Mouse (Mus musculus): Measurements from ENCODE around the gene Gm11020. TPM values are rescaled to one million over a fixed set of nuclear protein-coding genes. Genes with fewer than 3 reads are reported as not detected.
A peak's percentile ranks its signal among the peaks of the same experiment; 100 is the strongest.
"Not testable (repeated sequence)": the region's sequence is repeated elsewhere in the genome, so short reads cannot be mapped to it uniquely, and the experiment has no call there.

The Gm11020 gene
- not detected in 2 replicates for polyA plus RNA-seq (2015; fragmentation: Nextera tagmentation; extraction: Ambion mirVana)

DNA sequence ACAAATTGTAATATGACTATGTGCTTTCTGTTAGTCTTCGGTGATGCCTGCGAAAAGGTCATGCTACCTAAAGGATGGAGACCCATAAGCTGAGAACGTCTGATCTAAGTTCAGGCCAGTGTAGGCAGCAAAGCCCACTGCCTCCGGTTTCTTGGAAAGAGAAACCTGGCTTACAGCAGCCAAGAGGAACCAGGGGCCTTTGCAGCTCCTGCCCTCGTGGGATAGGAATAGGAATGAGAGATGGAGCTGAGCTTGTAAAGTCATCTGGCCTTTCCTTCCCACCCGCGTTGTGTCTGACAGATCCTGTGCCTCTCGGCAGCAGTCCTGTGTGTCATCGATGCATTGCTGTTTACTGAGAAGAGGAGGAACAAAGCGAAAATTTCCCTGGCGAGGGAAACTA lies at the start of gene Gm11020:
Gm11020 (plus strand) TSS at position 301 of the 400 bp plus-strand sequence.
- H3K27ac ChIP-seq (ENCODE audit: low read length); H3K4me1 ChIP-seq (ENCODE audit: control insufficient read depth, insufficient read depth, low read length); H3K9ac ChIP-seq (ENCODE audit: low read depth, low read length); H3K36me3 ChIP-seq (ENCODE audit: control insufficient read depth, insufficient read depth, low read length); H3K9me3 ChIP-seq (replicated peaks; ENCODE audit: control insufficient read depth, low read length, poor library complexity, severe bottlenecking); ATAC-seq; H3K4me2 ChIP-seq (ENCODE audit: low read length); H3K27me3 ChIP-seq (ENCODE audit: control insufficient read depth, insufficient read depth, low read depth, low read length); H3K4me3 ChIP-seq (ENCODE audit: low read depth, low read length): not testable (repeated sequence)
- 88% methylated on average over 8 of the region's 11 CpGs for WGBS

GRCm38 (mm10) chr8:104293081-104293480 lies 28.3 kb upstream of the Gm11020 start, which contains the start of gene Cmtm2a:
Cmtm2a (minus strand) TSS chr8:104293181.
- WGBS: 95% methylated on average over 11 of the region's 12 CpGs
- H3K4me1 ChIP-seq (ENCODE audit: control insufficient read depth, insufficient read depth, low read length); H3K27me3 ChIP-seq (ENCODE audit: control insufficient read depth, insufficient read depth, low read depth, low read length); ATAC-seq; H3K4me3 ChIP-seq (ENCODE audit: low read depth, low read length); H3K9me3 ChIP-seq (replicated peaks; ENCODE audit: control insufficient read depth, low read length, poor library complexity, severe bottlenecking); H3K36me3 ChIP-seq (ENCODE audit: control insufficient read depth, insufficient read depth, low read length); H3K9ac ChIP-seq (ENCODE audit: low read depth, low read length); H3K27ac ChIP-seq (ENCODE audit: low read length); H3K4me2 ChIP-seq (ENCODE audit: low read length): not testable (repeated sequence)

DNA sequence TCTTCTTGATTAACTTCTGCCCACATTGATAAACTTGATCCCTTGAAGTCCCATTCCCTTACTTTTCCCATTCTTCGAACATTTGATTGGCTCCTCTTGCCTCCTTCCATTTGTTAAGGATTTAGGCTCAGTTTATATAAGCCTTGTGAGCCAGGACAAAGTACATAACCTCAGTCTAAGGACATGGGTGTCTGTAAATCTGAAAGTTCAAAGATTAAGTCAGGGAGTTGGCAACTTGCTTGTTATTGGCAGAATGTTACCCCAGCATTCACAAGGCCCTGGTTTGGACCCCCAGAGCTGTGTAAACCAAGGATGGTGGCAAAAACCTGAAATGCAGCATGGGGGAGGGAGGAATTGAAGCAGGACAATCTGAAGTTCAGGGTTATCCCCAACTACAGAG lies 27.0 kb upstream of the Gm11020 start:
- 92% methylated on average over 1 of the region's 1 CpGs for WGBS
- no peak overlapping the region for H3K9ac ChIP-seq (ENCODE audit: low read depth, low read length)
- H3K36me3 ChIP-seq (ENCODE audit: control insufficient read depth, insufficient read depth, low read length): no peaks in the 10 kb centered on the region
- H3K4me3 ChIP-seq (ENCODE audit: low read depth, low read length): no peak overlapping the region
- no peaks in the 10 kb centered on the region for H3K4me1 ChIP-seq (ENCODE audit: control insufficient read depth, insufficient read depth, low read length)
- no peaks in the 10 kb centered on the region for H3K9me3 ChIP-seq (replicated peaks; ENCODE audit: control insufficient read depth, low read length, poor library complexity, severe bottlenecking)
- H3K27ac ChIP-seq (ENCODE audit: low read length): no peak overlapping the region
- no peaks in the 10 kb centered on the region for H3K27me3 ChIP-seq (ENCODE audit: control insufficient read depth, insufficient read depth, low read depth, low read length)
- no peak for ATAC-seq
- no peak overlapping the region for H3K4me2 ChIP-seq (ENCODE audit: low read length)

DNA sequence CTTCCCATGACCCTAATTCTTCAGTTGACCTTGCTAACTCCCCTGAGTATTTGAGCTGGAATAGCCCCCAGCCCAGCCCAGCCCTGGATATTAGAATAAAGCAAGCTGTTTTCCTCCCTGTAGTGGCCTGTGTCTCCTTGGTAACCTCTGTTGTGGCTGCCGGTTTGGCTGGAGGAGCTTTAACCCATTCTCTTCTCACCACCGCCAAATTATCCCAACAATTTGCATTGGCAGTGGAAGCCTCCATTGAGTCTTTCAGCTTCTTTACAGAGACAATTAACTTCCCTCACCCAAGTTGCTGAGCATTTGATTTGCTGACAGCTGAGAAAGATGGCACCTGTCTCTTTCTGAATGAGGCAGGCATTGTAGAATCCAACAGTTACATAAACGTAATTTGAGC lies 19.8 kb upstream of the Gm11020 start:
- not testable (repeated sequence) for H3K4me2 ChIP-seq (ENCODE audit: low read length); H3K9me3 ChIP-seq (replicated peaks; ENCODE audit: control insufficient read depth, low read length, poor library complexity, severe bottlenecking); H3K27ac ChIP-seq (ENCODE audit: low read length); H3K4me1 ChIP-seq (ENCODE audit: control insufficient read depth, insufficient read depth, low read length); H3K36me3 ChIP-seq (ENCODE audit: control insufficient read depth, insufficient read depth, low read length); H3K27me3 ChIP-seq (ENCODE audit: control insufficient read depth, insufficient read depth, low read depth, low read length); H3K9ac ChIP-seq (ENCODE audit: low read depth, low read length); H3K4me3 ChIP-seq (ENCODE audit: low read depth, low read length)
- WGBS: 2% methylated on average over 3 of the region's 3 CpGs
- 0 out of 2 replicates have a peak, but pooled peaks have one; percentile 70 for ATAC-seq

GRCm38 (mm10) chr8:104302536-104302935 lies 18.8 kb upstream of the Gm11020 start:
- H3K36me3 ChIP-seq (ENCODE audit: control insufficient read depth, insufficient read depth, low read length); H3K4me3 ChIP-seq (ENCODE audit: low read depth, low read length); H3K27me3 ChIP-seq (ENCODE audit: control insufficient read depth, insufficient read depth, low read depth, low read length); H3K9me3 ChIP-seq (replicated peaks; ENCODE audit: control insufficient read depth, low read length, poor library complexity, severe bottlenecking); H3K9ac ChIP-seq (ENCODE audit: low read depth, low read length); H3K27ac ChIP-seq (ENCODE audit: low read length); H3K4me1 ChIP-seq (ENCODE audit: control insufficient read depth, insufficient read depth, low read length); ATAC-seq; H3K4me2 ChIP-seq (ENCODE audit: low read length): not testable (repeated sequence)
- 96% methylated on average over 4 of the region's 4 CpGs for WGBS

- Histone ChIP-seq H3K9me3 (replicated peaks; ENCODE audit: control insufficient read depth, low read length, poor library complexity, severe bottlenecking) (no peaks in the 10 kb centered on the region), H3K36me3 (ENCODE audit: control insufficient read depth, insufficient read depth, low read length) (no peaks in the 10 kb centered on the region), H3K4me1 (ENCODE audit: control insufficient read depth, insufficient read depth, low read length) (peaks cover 5% of the 10 kb centered on the region), H3K4me2 (ENCODE audit: low read length) (no peak overlapping the region), H3K27ac (ENCODE audit: low read length) (no peak overlapping the region), H3K27me3 (ENCODE audit: control insufficient read depth, insufficient read depth, low read depth, low read length) (no peaks in the 10 kb centered on the region), H3K4me3 (ENCODE audit: low read depth, low read length) (no peak overlapping the region), H3K9ac (ENCODE audit: low read depth, low read length) (no peak overlapping the region)
- 93% methylated on average over 11 of the region's 11 CpGs for WGBS
- ATAC-seq: no peak
These were observed 16.4 kb upstream of the Gm11020 start for GRCm38 (mm10) chr8:104304962-104305361.

GRCm38 (mm10) chr8:104308341-104308740 lies 13.0 kb upstream of the Gm11020 start:
- not testable (repeated sequence) for H3K4me2 ChIP-seq (ENCODE audit: low read length); H3K4me1 ChIP-seq (ENCODE audit: control insufficient read depth, insufficient read depth, low read length); H3K9ac ChIP-seq (ENCODE audit: low read depth, low read length); H3K36me3 ChIP-seq (ENCODE audit: control insufficient read depth, insufficient read depth, low read length); H3K27ac ChIP-seq (ENCODE audit: low read length); ATAC-seq; H3K27me3 ChIP-seq (ENCODE audit: control insufficient read depth, insufficient read depth, low read depth, low read length); H3K4me3 ChIP-seq (ENCODE audit: low read depth, low read length); H3K9me3 ChIP-seq (replicated peaks; ENCODE audit: control insufficient read depth, low read length, poor library complexity, severe bottlenecking)
- WGBS: 76% methylated on average over 6 of the region's 6 CpGs

GRCm38 (mm10) chr8:104309441-104310155 lies 11.8 kb upstream of the Gm11020 start, which contains the start of the genes Gm45711 and Cmtm1:
Gm45711 (minus strand) TSS chr8:104310081.
Cmtm1 (minus strand) TSS chr8:104310145.
- not testable (repeated sequence) for H3K4me2 ChIP-seq (ENCODE audit: low read length); H3K9ac ChIP-seq (ENCODE audit: low read depth, low read length); ATAC-seq; H3K36me3 ChIP-seq (ENCODE audit: control insufficient read depth, insufficient read depth, low read length); H3K4me1 ChIP-seq (ENCODE audit: control insufficient read depth, insufficient read depth, low read length); H3K27me3 ChIP-seq (ENCODE audit: control insufficient read depth, insufficient read depth, low read depth, low read length); H3K9me3 ChIP-seq (replicated peaks; ENCODE audit: control insufficient read depth, low read length, poor library complexity, severe bottlenecking); H3K27ac ChIP-seq (ENCODE audit: low read length); H3K4me3 ChIP-seq (ENCODE audit: low read depth, low read length)
- WGBS: 88% methylated on average over 34 of the region's 36 CpGs

DNA sequence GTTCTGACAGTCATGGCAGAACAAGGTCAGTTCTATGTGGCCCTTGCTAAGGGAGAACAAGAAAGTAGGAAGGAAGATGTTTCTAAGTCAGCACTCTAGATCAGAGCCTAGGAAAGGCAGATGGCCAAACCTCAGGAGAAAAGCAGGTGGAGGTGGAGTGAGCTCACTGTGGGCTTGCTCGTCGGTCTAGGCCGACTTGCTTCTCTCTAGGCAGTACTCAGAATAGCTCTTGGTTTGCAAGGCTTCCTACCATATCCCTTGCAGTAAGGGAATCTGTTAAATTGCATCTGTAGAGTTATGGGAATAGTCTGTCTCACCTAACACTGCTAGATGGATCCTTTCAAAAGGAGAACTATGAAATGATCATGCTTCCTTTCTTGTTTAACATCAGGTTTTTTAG lies 9.3 kb upstream of the Gm11020 start:
- WGBS: 95% methylated on average over 3 of the region's 3 CpGs
- not testable (repeated sequence) for ATAC-seq; H3K4me2 ChIP-seq (ENCODE audit: low read length); H3K9ac ChIP-seq (ENCODE audit: low read depth, low read length); H3K4me1 ChIP-seq (ENCODE audit: control insufficient read depth, insufficient read depth, low read length); H3K9me3 ChIP-seq (replicated peaks; ENCODE audit: control insufficient read depth, low read length, poor library complexity, severe bottlenecking); H3K27me3 ChIP-seq (ENCODE audit: control insufficient read depth, insufficient read depth, low read depth, low read length); H3K27ac ChIP-seq (ENCODE audit: low read length); H3K36me3 ChIP-seq (ENCODE audit: control insufficient read depth, insufficient read depth, low read length); H3K4me3 ChIP-seq (ENCODE audit: low read depth, low read length)

All from midbrain, embryonic 16.5 days (tissue).